Mouse (Mus musculus): ENCODE measurements around the gene Asb7.

Gene Asb7

GRCm38 (mm10) chr7:66689294-66689619 is at the start of gene Asb7:
TSS of gene Asb7 (minus strand) at chr7:66689596.
- peak; percentile 87; the same call in 1 of the 2 replicates for ATAC-seq (ENCODE audit: low TSS enrichment)

- no peak for ATAC-seq (ENCODE audit: low TSS enrichment)
These were observed 48.0 kb upstream of the Asb7 start for GRCm38 (mm10) chr7:66737418-66737817.

- ATAC-seq (ENCODE audit: low TSS enrichment), result no peak
These were observed 45.6 kb upstream of the Asb7 start for GRCm38 (mm10) chr7:66734993-66735392.

- no peak for ATAC-seq (ENCODE audit: low TSS enrichment)
These were observed 45.1 kb upstream of the Asb7 start for GRCm38 (mm10) chr7:66734466-66734865.

GRCm38 (mm10) chr7:66733882-66734281 is 44.5 kb upstream of the Asb7 start:
- no peak for ATAC-seq (ENCODE audit: low TSS enrichment)

- ATAC-seq (ENCODE audit: low TSS enrichment), result no peak
These were observed 44.0 kb upstream of the Asb7 start for GRCm38 (mm10) chr7:66733431-66733830.

- no peak for ATAC-seq (ENCODE audit: low TSS enrichment)
These were observed 39.8 kb upstream of the Asb7 start for GRCm38 (mm10) chr7:66729232-66729631.

GRCm38 (mm10) chr7:66728072-66728471 is 38.7 kb upstream of the Asb7 start:
- ATAC-seq (ENCODE audit: low TSS enrichment), result no peak

GRCm38 (mm10) chr7:66724954-66725353 is 35.6 kb upstream of the Asb7 start:
- ATAC-seq (ENCODE audit: low TSS enrichment), result no peak

- ATAC-seq (ENCODE audit: low TSS enrichment), result no peak
These were observed 35.1 kb upstream of the Asb7 start for GRCm38 (mm10) chr7:66724514-66724913.

- ATAC-seq (ENCODE audit: low TSS enrichment), result no peak
These were observed 21.8 kb upstream of the Asb7 start for GRCm38 (mm10) chr7:66711166-66711565.

GRCm38 (mm10) chr7:66704631-66705030 is 15.2 kb upstream of the Asb7 start:
- ATAC-seq (ENCODE audit: low TSS enrichment), result no peak

- no peak for ATAC-seq (ENCODE audit: low TSS enrichment)
These were observed 13.3 kb upstream of the Asb7 start for GRCm38 (mm10) chr7:66702721-66703120.

- ATAC-seq (ENCODE audit: low TSS enrichment), result no peak
These were observed 5.1 kb upstream of the Asb7 start for GRCm38 (mm10) chr7:66694467-66694866.

- ATAC-seq (ENCODE audit: low TSS enrichment), result peak; percentile 100
These were observed 394 bp upstream of the Asb7 start, which contains the start of gene Lins1 for GRCm38 (mm10) chr7:66689620-66690360. TSS of gene Lins1 (plus strand) at chr7:66689889.

- no peak for ATAC-seq (ENCODE audit: low TSS enrichment)
These were observed 675 bp downstream of the Asb7 start for GRCm38 (mm10) chr7:66688721-66689120.

- ATAC-seq (ENCODE audit: low TSS enrichment), result no peak
These were observed 7.1 kb downstream of the Asb7 start for GRCm38 (mm10) chr7:66682119-66682863.

GRCm38 (mm10) chr7:66675800-66676199 is 13.6 kb downstream of the Asb7 start:
- no peak for ATAC-seq (ENCODE audit: low TSS enrichment)

GRCm38 (mm10) chr7:66667064-66667463 is 22.3 kb downstream of the Asb7 start:
- no peak for ATAC-seq (ENCODE audit: low TSS enrichment)

- no peak for ATAC-seq (ENCODE audit: low TSS enrichment)
These were observed 25.8 kb downstream of the Asb7 start for GRCm38 (mm10) chr7:66663548-66663947.

- ATAC-seq (ENCODE audit: low TSS enrichment), result peak; percentile 70
These were observed 27.8 kb downstream of the Asb7 start for GRCm38 (mm10) chr7:66661572-66661971.

GRCm38 (mm10) chr7:66660972-66661371 is 28.4 kb downstream of the Asb7 start:
- ATAC-seq (ENCODE audit: low TSS enrichment), result no peak

- peak; percentile 25; the same call in 1 of the 2 replicates for ATAC-seq (ENCODE audit: low TSS enrichment)
These were observed 29.1 kb downstream of the Asb7 start for GRCm38 (mm10) chr7:66660291-66660690.
